Mouse (Mus musculus): ENCODE results near the gene Alk.

The Alk gene

DNA sequence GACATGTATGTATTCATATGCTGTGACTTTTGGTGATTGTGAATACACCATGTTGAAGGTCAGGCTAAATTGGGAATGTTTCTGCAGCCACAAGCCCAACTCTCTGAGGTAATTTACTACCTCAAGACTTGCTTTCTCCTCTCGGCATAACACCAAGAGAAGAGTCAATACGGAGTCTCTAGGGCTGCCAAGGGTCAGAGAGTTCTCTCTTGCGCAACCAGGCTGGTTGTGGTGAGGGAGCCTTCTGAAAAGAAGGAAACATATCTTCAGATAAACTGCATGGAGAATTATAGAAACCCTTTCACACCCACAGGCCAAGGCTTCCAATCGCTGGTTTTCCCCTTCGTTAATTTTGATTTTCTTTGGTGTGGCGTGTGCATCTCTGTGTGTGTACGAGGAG, 649.4 kb downstream of the Alk start:
- no peak for DNase-seq

DNA sequence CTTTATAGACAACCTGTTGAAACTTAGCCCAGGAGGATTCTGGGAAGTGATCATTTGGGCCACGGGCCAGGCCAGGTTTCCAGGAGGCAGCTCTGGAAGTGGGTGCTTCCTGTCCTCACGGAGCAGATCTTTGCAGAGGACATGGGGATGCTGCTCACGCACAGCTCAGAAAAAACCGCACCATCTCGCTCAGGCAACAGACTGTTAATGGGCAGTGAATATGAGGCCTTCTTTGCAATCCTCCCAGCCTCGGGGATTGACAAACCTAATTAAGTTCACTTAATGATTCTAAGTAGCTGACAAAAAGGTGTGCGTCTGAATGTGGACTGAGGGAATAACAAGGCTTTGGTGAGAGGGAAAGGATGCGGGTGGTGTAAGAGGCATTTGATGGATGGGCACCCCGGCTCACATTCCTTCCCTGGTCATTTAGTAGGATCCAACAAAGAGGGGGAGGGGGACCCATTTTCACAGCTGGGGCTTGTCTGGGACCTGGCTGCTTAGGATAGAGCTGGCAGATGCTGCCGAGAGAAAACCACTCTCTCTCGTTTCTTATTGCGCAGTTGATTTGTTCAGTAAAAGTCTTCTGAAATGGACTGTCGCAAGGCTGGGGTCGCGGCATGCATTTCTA, 650.1 kb downstream of the Alk start:
- DNase-seq: no peak

DNA sequence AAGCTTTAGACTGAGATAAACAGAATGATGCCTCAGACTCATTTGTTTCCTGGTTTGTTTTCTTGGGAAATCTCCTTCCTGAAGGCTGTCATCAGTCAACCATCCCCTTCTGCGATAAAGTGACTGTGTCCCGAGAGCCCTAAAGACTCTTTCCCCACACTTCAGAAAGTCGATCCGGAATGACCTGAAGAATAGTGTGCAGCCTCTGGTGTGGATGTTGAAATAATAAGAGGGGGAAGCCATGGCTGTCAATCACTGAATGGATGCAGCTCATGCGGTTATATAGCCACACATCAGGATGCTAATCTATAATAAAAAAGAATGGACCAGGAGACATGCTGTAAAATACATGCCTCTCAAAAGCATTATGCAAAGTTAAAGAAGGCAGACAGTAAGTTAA, 653.5 kb downstream of the Alk start:
- no peak for DNase-seq

DNA sequence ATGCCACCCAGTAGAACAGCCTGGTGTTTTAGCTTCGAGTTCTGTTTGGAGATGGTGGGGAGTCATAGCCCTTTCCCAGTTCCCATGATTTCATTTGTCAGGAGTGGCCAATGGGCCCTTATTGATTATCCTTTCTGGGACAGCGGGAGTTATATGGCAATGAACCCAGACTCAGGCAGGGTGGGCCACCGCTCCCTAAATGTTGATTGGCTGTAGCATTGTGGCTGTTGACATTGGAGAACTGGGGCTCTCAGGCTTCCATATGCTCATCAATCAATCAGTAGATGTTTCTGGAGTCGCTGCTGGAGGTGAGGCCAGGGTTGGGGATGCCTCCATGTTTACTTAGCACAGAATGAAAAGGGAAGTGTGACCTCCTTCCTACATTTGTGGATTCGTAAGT, 655.7 kb downstream of the Alk start:
- DNase-seq: no peak

DNA sequence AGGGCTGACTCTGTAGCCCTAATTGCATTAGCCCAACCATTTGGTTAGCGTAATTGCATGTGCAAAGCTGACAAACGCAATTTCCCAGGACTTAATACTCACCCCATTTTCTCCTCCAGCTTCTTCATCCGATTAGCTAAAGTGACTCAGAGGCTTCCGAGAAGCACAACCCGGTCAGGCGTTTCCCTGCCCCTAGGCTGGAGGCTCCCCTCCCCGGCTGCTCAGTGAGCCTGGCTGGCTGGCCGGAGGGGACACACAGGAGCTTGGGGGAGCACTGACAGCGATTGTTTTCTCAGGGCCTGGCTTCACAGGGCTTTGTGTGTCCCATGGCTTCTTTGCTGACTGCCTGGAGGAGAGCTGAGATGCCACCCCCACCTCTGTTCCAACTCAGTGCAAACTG, 657.0 kb downstream of the Alk start:
- DNase-seq: no peak

DNA sequence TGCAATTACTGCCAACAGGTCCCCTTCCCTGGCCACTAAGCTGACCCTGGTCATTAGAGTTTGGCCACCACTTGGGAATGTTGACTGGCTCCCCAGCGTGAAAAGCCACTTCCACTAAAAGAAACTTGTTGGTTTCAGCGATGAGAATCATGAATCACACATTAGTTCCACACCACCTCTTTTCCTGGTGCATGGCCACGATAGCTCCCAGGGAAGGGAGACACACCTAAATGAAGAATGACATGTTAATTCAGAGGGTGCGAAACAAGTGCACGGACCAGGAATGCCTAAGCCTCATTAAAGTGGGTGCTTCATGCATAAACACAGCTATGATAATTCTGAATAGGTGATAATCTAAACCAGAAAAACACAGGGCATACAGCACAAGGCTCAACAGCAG, 660.4 kb downstream of the Alk start:
- DNase-seq: no peak

DNA sequence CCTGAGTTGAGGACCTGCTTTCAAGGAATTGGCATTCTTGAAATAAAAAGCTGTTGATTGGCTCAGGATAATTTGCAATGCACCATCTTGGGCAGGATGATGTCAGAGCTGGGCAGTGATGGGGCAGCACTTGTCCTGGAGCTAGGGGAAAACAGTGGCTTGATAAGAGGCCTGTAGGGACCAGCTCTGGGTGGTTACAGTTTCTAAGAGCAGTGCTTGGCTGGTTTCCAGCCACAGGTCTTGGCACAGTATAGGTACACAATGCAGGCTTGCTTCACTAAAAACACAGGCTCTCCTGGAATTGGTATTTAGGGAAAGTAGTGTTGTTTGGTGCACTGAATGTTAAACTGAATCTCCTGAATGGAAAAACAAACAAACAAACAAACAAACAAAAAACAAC, 662.4 kb downstream of the Alk start:
- no peak for DNase-seq

DNA sequence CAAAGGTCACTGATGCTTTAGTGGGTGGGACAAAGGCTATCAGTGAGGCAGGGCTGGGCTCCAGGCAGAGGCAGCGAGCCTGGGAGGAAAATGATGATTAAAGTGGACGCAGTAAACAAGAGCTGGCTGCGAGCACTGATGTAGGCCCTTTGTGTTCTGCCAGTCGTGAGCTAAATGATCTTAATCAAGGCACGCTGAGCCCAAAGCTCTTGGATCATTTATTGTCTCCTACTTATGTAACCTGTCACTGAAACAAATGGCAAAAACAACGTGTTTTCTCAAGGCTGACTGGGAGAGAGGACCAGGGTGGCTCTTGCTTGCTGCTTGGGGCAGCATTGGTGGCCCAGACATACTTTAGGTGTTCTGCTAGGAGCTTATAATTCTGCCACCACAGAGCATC, 663.0 kb downstream of the Alk start:
- no peak for DNase-seq

DNA sequence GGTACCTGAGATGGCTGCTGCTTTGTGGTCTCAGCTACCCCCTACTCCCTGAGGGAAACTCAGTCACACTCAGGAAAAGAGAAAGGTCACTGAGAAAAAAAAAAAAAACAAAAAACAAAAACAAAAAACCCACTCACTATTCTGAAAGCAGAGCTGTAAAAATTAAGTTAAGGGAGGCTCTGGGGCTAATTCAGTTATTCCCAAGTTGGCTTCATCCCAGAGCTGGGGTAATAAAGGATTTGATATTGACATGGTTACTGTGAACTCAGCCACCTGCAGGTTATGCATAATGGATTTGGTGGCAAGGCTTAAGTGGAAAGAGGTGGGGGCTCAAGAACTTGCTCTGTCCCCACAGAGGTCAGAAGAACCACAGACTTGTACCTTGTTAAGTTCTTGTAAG, 667.7 kb downstream of the Alk start:
- no peak for DNase-seq

DNA sequence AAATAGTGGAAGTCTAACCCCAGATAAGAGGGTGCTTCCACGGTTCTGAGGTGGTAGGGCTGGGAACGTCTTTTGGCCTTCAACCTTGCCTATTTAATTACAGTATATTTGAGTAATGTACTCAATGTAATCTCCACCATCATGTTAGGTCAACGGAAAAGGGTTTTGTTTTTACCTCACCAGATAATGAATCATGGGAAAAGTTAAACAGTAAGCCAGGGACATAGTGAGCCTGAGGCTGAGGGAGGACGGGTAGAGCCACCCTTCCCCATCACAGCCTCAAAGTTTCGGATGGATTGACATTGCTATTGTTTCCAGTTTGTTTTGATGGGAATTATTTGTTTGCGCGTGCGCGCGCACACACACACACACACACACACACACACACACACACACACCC, 668.6 kb downstream of the Alk start:
- DNase-seq: no peak

DNA sequence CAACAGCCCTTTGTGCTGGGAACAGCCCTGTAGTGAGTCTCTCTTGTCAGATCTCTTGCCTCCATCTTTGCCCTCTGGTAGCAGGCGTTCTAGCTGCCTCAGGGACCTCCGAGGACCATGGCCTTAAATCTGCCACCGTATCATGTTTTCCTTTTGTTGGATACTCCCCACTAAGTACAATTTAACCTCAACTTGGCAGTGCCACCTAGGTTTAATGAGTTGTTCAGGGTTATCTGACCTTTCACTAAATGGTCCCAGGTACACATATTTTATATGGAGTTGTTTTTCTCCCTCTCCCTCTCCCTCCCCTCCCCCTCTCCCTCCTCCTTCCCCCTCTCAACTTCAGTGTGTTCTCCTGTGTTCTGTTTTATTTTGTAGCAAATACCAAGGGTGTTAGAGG, 669.1 kb downstream of the Alk start:
- DNase-seq: no peak

DNA sequence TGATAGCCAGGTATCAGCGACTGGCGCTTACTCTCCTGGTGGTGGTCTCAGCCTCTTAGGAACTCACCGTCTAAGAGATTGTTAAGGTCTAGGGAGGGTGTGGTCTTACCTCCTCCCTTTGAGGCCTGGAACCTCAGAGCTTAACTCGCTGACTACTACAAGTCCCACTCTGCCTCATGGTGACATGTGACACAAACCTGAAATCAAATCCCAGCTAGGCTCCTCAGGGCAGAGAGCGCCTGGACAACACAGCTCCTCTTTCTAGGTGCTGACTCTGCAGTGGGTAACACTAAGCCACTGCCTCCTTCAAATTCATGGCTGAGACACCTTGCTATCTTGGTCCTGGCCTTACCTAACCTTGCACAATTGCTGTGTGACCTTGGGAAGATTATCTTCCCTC, 689.5 kb downstream of the Alk start:
- DNase-seq: no peak

DNA sequence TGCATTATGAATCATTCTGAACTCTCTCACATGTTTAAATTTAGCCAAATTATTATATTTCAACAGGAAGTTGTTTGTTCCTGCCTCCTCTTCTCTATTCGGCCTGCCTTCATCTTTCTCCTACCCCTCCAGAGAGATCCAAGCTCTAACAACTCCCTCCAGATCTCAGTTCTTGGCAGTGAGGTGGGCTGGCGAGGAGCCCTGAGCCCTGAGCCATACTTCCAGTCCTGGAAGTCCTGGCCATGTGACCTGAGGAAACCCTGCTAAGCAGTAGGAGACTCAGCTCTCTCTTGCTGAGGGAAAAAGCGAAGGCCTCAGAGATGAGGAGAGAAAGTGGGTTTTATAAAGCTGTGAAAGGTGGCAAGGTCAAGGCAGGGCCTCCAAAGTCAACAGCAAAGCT, 689.9 kb downstream of the Alk start:
- DNase-seq: no peak

DNA sequence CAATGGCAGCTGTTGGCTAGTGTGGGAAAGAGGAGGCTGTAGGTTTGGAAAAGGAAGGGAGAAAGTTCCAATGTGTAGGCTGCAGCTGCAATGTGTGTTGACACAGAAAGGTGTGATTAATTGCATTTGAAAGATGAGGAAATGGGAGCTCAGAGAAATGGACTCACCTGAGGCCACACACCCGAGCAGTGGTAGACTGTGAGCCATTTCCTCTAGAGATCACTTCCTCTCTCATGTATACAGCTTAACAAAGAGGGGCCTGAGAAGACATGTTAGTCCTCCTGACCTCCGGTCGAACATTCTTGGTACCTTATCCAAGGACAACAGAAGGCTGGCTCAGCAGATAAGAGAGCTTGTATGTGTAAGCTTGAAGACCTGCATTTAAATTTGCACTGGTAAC, 691.2 kb downstream of the Alk start:
- no peak for DNase-seq

DNA sequence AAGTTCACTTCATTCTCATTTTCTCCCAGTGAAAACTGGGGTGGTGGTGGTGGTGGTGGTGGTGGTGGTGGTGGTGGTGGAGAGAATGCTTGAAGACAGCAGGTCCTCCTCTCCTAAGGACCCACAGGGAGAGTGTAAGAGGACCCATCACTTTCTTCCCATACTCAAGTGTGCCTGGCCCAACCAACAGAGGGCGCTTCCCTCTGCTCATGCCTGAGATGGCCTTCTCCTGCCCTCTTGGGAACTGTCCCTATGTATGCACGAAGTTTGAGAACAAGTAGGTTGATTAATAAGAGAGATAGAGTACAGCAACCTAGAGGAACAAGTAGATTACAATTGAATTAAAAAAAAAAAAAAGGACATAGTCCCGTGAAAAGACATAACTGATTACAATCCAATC, 695.3 kb downstream of the Alk start:
- DNase-seq: no peak

DNA sequence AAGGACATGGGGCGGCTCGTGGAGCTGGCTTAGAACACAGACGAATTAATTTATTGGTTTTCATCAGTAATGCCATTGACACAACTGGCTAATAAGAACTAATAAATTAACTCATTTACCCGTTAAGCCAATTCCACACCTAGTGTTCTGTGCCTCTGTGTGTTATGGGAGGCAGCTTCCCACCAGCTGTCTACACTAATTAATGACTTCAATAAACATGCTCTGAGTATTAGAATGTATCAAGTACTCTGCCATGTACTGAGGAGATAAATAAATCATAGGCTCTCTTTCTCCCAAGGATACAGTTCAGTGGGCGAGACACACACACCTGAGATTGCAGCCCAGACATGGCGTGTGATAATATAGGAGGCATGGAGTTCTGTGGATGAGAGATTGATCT, 723.1 kb downstream of the Alk start:
- no peak for DNase-seq

DNA sequence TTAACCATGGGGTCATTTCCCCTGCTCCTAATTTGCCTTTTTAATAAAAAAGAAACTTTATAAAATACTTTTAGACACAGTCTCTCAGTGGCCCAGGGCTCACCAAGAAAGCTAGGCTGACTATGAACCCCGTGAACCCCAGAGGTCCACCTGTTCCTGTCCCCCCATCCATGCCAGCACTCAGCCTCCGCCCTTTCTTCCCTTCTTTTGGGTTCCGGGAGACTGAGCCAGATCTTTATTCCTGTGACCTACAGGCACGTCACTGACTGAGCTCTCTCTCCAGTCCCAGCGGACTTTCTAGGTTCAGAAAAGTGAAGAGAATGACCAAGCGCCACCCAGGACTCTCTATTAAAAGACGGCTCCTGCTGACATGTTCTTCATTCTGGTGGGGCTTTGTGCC, 728.9 kb downstream of the Alk start:
- DNase-seq: no peak

DNA sequence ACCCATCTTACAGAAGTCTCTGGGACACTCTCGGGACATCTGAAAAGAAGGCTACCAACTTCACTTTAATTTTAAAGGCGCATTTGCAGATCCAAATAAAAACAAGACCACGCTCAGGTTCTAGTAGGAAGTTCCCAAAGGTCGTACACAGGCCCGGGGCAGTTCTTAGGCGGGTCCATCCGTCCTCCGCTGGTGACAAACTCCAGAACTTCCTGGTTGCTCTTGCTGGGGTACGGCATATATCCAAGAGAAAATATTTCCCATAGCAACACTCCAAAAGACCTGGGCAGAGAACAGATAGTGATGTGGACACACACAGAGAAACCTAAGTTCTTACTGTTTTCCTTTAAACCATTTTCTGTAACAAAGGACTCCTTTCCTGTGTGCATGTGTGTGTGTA, 729.6 kb downstream of the Alk start:
- no peak for DNase-seq

DNA sequence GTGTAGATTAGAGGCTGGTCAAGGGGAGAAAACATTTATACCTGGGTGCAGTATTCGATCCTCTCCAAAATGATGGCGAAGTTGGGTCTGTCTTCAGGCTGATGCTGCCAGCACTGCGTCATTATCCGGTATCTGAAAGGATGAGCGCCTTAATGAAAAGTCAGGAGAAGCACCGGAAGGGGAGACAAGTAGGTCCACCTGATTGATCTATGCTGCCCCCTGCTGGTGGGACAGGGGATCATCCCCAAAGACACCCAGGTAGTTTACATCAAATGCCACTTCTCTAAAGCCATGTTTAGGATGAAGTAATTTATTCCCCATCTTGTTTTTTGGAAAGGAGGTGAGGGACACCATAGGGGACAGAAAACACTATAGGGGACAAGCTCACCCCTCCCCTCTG, 730.4 kb downstream of the Alk start:
- peak; percentile 16 for DNase-seq

DNA sequence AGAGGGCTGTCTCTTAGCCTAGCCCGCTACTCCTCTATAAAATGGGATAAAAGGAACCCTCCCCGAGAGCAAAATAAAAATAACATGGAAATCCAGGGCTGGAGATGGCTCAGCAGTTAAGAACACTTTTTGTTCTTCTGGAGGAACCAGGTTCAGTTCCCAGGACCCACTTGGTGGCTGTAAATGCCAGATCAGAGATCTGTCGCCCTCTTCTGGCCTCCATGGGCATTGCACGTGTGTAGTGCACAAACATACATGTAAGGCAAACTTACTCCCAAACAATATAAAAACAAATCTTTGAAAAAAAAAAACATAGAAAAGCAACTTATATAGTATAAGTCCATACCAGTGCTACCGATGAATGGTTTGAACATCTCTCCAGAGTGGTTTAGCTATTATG, 731.5 kb downstream of the Alk start:
- no peak for DNase-seq

DNA sequence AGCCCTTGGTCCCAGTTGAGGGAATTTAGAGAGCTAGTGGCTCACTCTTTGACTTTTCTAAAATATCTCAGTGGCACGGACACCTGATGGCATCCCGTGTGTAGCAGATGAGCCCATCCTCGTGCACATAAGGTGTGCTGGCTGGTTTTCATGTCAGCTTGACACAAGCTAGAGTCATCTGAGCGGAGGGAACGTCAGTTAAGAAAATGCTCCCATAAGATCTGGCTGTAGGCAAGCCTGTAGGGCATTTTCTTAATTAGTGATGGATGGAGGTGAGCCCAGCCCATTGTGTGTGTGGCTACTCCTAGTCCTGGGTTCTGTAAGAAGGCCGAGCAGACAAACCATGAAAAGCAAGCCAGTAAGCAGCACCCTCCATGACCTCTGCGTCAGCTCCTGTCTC, 732.4 kb downstream of the Alk start:
- no peak for DNase-seq

DNA sequence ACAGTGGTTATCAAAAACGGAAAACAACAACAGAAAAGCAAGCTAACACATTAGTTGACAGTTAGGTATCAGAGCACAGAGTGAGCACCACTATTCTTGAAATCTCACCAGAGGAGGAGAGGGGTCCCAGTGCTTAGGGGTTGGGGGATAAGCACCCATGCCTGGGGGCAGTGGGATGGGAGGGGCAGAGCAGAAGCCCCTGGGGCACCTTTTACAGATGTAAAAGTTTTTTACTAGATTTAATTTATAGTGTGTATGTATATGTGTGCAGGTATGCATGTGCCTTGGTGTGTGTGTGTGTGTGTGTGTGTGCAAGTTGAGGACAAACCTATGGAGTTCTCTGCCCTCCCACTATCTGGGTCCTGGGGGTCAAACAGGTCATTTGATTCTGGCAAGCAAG, 733.8 kb downstream of the Alk start:
- no peak for DNase-seq

DNA sequence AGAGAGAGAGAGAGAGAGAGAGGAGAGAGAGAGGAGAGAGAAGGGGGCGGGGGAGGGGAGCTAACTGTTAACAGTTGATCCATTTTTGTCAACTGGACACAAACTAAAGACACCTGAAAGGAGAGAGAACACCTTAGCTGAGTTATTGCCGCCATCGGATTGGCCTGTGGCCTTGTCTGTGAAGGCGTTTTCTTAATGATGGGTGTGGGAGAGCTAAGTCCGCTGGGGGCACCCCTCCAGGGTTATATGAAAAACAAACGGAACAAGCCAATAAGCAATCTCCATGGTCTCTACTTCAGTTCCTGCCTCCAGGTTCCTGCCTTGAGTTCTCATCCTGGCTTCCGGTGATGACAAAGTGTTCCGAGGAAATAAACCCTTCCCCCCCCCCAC, 734.2 kb downstream of the Alk start:
- DNase-seq: no peak

DNA sequence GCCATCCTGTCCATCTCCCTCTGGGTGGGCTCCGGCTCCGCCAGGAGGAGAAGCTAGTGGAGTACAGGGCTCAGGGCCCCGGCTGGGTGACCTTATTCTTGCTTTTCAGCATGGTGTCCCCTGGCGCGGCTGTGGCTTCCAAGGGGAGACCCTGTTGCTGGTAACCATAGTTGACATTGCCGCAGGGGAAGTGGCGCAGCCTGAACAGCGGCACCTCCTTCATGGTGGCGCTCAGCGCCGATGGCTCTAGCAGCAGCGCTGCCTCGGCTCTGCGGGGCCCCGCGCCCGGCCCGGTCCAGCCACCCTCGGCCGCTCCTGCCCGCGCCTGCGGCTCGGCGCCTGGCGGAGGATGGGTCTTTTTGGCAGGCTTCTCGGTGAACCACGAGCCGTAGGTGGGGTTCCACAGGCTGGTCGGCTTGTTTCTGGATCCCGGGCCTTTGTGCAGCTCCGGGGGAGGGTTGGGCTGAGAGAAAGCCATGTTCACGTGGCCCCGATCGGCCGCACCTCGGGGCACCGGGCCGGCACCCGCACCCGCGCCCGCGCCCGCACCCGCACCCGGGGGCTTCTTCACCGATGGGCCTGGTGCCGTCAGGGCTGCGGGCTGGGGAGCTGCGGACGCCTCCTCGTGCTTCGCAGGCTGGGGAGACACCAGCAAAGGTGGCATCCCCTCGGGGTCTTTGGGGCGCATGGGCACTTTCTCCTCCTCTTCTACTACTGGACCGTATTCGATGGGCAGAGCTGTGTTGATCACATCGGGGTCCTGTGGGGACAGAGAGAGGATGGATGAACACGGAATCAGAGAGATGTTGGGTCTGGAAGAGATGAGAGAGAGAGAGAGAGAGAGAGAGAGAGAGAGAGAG, 734.8 kb downstream of the Alk start:
- no peak for DNase-seq

DNA sequence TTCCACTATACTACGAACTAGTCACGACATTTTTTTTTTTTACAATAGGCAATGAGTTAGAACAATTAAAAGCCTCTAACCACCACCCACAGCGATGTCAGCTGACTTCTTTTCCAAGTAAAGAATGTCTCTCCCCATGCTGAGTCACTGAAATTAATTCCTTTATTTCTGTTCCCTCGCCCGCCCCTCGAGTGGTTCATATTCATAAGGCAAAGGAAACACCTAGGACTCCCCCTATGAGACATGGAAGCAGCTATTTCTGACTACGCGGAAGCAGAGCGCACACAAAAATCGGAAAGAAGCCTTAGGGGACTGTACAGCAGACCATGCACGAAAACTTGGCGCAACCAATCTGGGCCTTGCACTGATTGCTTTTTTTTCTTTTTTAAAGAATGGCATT, 735.6 kb downstream of the Alk start:
- DNase-seq: no peak
